Mouse (Mus musculus): ENCODE data around the gene Prss54.
"Not testable (repeated sequence)": the region's sequence is repeated elsewhere in the genome, so short reads cannot be mapped to it uniquely, and the experiment has no call there.

Prss54 gene

GRCm38 (mm10) chr8:95576240-95576639 is at the start of gene Prss54:
Gene Prss54 (minus strand): TSS chr8:95576340.
- no peak for DNase-seq

- DNase-seq, result no peak
These were observed 48.7 kb upstream of the Prss54 start for GRCm38 (mm10) chr8:95624833-95625232.

- no peak for DNase-seq
These were observed 43.9 kb upstream of the Prss54 start for GRCm38 (mm10) chr8:95620046-95620445.

- DNase-seq, result no peak
These were observed 40.2 kb upstream of the Prss54 start for GRCm38 (mm10) chr8:95616383-95616782.

GRCm38 (mm10) chr8:95611769-95612168 is 35.6 kb upstream of the Prss54 start:
- no peak for DNase-seq

GRCm38 (mm10) chr8:95610749-95611148 is 34.6 kb upstream of the Prss54 start:
- DNase-seq, result no peak

GRCm38 (mm10) chr8:95609406-95609805 is 33.3 kb upstream of the Prss54 start:
- DNase-seq, result no peak

GRCm38 (mm10) chr8:95607210-95607609 is 31.1 kb upstream of the Prss54 start:
- DNase-seq, result no peak

GRCm38 (mm10) chr8:95606509-95606908 is 30.4 kb upstream of the Prss54 start:
- DNase-seq, result not testable (repeated sequence)

GRCm38 (mm10) chr8:95602168-95602567 is 26.0 kb upstream of the Prss54 start:
- DNase-seq, result no peak

- no peak for DNase-seq
These were observed 25.2 kb upstream of the Prss54 start for GRCm38 (mm10) chr8:95601306-95601705.

- DNase-seq, result peak; percentile 33 to 51
These were observed 23.7 kb upstream of the Prss54 start for GRCm38 (mm10) chr8:95599861-95600260.

- no peak for DNase-seq
These were observed 20.7 kb upstream of the Prss54 start for GRCm38 (mm10) chr8:95596841-95597241.

- DNase-seq, result no peak
These were observed 19.0 kb upstream of the Prss54 start for GRCm38 (mm10) chr8:95595131-95595530.

GRCm38 (mm10) chr8:95593439-95594393 is 17.6 kb upstream of the Prss54 start:
- no peak for DNase-seq

GRCm38 (mm10) chr8:95592131-95592780 is 16.1 kb upstream of the Prss54 start:
- DNase-seq, result no peak

- no peak for DNase-seq
These were observed 14.4 kb upstream of the Prss54 start for GRCm38 (mm10) chr8:95590539-95590938.

- no peak for DNase-seq
These were observed 13.1 kb upstream of the Prss54 start for GRCm38 (mm10) chr8:95589282-95589681.

GRCm38 (mm10) chr8:95587339-95587738 is 11.2 kb upstream of the Prss54 start:
- no peak for DNase-seq

- no peak for DNase-seq
These were observed 3.0 kb downstream of the Prss54 start for GRCm38 (mm10) chr8:95573146-95573545.

- no peak for DNase-seq
These were observed 9.3 kb downstream of the Prss54 start for GRCm38 (mm10) chr8:95566809-95567208.

- DNase-seq, result no peak
These were observed 9.9 kb downstream of the Prss54 start for GRCm38 (mm10) chr8:95566217-95566616.

GRCm38 (mm10) chr8:95555963-95556362 is 20.2 kb downstream of the Prss54 start:
- no peak for DNase-seq

- no peak for DNase-seq
These were observed 24.6 kb downstream of the Prss54 start for GRCm38 (mm10) chr8:95551577-95551976.
